Mouse (Mus musculus) forebrain, embryonic 15.5 days (tissue): ENCODE data around the gene Sept1. TPM values are rescaled to one million over a fixed set of nuclear protein-coding genes. Genes with fewer than 3 reads are reported as not detected.
A peak's percentile ranks its signal among the peaks of the same experiment; 100 is the strongest.

Source experiments
- ATAC-seq: fragments of 200-750 bp; cut with Nextera tagmentation; replicated peaks from 2 replicates; pipeline ENCODE4 v1.8.0; 2017; ENCODE audit warnings: mild to moderate bottlenecking, moderate TSS enrichment, moderate library complexity
- H3K27ac ChIP-seq: fragments of 300-500 bp; sonication (generic); replicated peaks from 2 replicates; pipeline ENCODE4 v1.5.1; 2015; ENCODE audit warnings: mild to moderate bottlenecking, inconsistent platforms
- H3K27me3 ChIP-seq: fragments of 300-500 bp; sonication (generic); 2 replicates; pipeline ENCODE4 v1.6.1; 2015; ENCODE audit warnings: inconsistent platforms
- H3K36me3 ChIP-seq: fragments of 300-500 bp; sonication (generic); 2 replicates; pipeline ENCODE4 v1.6.1; 2015; ENCODE audit warnings: mild to moderate bottlenecking, inconsistent platforms
- H3K4me1 ChIP-seq: fragments of 300-500 bp; sonication (generic); 2 replicates; pipeline ENCODE4 v1.6.1; 2015; ENCODE audit warnings: inconsistent platforms
- H3K4me2 ChIP-seq: fragments of 300-500 bp; sonication (generic); replicated peaks from 2 replicates; pipeline ENCODE4 v1.6.1; 2015; ENCODE audit warnings: mild to moderate bottlenecking, inconsistent platforms
- H3K4me3 ChIP-seq: fragments of 300-500 bp; sonication (generic); 2 replicates; pipeline ENCODE4 v1.5.1; 2015; ENCODE audit warnings: mild to moderate bottlenecking, inconsistent platforms
- H3K9ac ChIP-seq: fragments of 300-500 bp; sonication (generic); replicated peaks from 2 replicates; pipeline ENCODE4 v1.6.1; 2015; ENCODE audit warnings: mild to moderate bottlenecking, inconsistent platforms
- H3K9me3 ChIP-seq: fragments of 300-500 bp; sonication (generic); 2 replicates; pipeline ENCODE4 v1.6.1; 2016; ENCODE audit warnings: inconsistent platforms
- WGBS: fragments of 180-500 bp; shearing (Covaris S2); methylation state at CpG from one replicate; pipeline ENCODE4 v1.1.7; 2015; ENCODE audit warnings: mixed read lengths; 5-methylcytosine and 5-hydroxymethylcytosine counted together
- polyA plus RNA-seq: library from polyadenylated mRNA; unstranded; fragments of >200 nt; fragmentation: Nextera tagmentation; extraction: Ambion mirVana; gene quantifications from 2 replicates; pipeline ENCODE4 v1.2.1, GENCODE M21; 2015

Sept1 gene
- polyA plus RNA-seq, 1 experiment from 2014 or later = 21.8 TPM

DNA sequence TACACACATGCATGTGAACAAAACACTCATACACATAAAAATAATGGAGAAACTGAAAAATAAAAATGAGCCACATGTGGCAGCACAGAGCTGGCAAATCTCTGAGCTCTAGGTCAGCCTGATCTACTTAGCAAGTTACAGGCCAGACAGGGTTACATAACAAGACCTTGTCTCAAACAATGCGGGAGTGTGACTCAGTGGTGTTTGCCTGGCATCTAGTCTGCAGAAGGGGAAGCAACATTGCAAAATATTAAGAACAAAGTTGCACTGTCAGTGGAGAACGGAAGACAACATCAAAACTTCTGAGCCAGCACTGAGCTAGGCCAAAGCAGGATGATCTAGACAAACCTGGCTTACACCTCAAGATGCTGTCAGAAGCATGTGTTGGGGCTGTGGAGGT, 37.3 kb upstream of the Sept1 start:
- Histone ChIP-seq H3K27me3 (no peaks in the 10 kb centered on the region), H3K4me1 (peaks cover 23% of the 10 kb centered on the region), H3K9me3 (no peaks in the 10 kb centered on the region), H3K27ac (no peak overlapping the region), H3K9ac (no peak overlapping the region), H3K4me2 (no peak overlapping the region), H3K4me3 (no peak overlapping the region), H3K36me3 (peaks cover 26% of the 10 kb centered on the region)
- 94% methylated on average over 2 of the region's 2 CpGs for WGBS
- no peak for ATAC-seq

DNA sequence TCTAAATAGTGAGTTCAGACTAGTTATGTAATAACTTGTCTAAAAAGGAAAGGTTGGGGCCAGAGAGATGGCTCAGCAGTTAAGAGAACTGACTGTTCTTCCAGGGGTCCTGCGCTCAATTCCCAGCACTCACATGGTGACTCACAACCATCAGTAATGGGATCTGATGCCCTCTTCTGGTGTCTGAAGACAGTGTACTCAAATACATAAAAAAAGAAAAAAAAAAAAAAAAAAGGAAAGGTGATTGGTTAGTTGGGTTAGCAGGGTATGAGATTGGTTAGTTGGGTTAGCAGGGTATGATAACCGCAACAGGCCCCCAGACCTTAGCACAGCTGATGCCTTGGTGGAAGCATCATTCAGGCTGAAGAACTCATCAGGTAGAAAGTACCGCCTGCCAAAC, 30.6 kb upstream of the Sept1 start:
- Histone ChIP-seq H3K9ac (no peak overlapping the region), H3K4me1 (peaks cover 19% of the 10 kb centered on the region), H3K27ac (no peak overlapping the region), H3K9me3 (no peaks in the 10 kb centered on the region), H3K27me3 (no peaks in the 10 kb centered on the region), H3K4me2 (no peak overlapping the region), H3K4me3 (no peak overlapping the region), H3K36me3 (peaks cover 5% of the 10 kb centered on the region; the same call in 1 of the 2 replicates)
- no peak for ATAC-seq
- 83% methylated on average over 3 of the region's 3 CpGs for WGBS

DNA sequence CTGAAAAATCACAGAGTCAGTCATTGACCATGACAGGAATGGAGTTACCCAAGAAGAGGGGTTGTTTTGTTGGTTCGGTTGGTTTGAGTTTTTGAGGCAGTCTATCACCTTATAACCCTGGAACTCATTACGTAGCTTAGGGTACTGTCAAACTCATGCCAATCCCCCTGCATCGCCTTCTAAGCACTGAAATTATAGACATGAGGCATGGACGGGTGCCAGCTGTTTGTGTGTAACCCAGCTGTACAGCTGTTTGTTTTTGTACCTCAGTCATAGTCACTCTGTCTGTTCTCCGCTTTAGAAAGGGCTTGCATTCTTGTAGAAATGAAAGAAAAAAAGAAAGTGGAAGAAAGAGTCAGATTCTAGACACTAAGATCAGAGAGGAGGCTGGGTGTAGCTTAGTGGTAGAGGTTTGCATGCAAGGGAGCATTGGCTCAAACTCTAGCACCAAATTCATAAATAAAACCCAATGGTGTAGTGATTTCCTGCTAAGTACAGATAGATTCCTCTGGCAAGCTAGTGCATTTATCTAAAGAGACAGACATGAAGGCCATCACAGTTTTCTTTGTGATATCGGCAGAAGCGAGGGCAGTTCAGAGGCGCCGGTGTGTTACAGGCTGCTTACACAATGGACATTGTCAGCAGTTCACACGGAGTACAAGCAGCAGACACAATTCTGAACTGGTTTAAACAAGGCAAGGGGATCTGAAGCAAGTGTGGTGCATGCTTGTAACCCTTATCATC, 29.5 kb upstream of the Sept1 start:
- Histone ChIP-seq H3K36me3 (no peaks in the 10 kb centered on the region), H3K27ac (no peak overlapping the region), H3K9me3 (no peaks in the 10 kb centered on the region), H3K27me3 (no peaks in the 10 kb centered on the region), H3K4me3 (no peak overlapping the region), H3K4me1 (peaks cover 19% of the 10 kb centered on the region), H3K4me2 (no peak overlapping the region), H3K9ac (no peak overlapping the region)
- 82% methylated on average over 10 of the region's 10 CpGs for WGBS
- no peak for ATAC-seq

DNA sequence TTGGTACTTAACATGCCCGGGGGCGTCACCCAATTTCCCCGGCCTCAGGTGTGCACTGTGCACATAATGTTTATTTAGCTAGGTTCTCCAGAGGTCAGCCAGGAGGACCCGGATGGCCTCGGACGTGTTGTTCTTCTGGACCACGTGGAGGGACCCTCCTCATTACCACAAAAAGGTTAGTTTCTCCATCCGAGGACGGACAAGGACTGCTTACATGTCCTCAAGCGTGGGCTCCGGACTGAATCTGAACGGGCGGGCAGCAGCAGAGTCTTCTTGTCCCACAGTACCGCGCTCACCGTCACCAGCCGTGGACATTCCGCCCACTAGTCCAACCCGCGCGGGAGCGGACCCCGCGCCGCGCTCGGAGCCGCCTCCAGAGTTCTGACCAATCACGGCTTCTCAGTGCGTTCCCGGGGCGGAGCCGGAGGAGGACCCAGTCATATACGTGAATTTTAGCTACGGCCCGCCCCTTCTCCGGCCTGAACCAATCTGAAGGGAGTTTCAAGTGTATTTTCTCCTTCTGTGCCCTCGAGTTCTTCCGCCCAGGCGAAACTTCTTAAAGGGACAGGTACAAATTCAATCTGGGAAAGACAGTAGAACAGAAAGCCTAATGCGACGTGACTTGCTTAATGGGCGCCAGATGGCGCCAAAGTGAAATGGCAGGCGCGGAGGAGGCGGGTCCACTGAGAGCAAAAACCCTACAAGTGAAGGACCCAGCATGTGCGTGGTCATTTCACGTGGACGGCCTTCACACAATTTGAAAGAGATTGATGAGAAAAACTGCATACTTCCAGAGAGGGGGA, 27.6 kb upstream of the Sept1 start, which contains the start of gene Dctpp1:
TSS of gene Dctpp1 (minus strand) at position 401 of the 803 bp plus-strand sequence.
- WGBS = under 1% methylated on average over 50 of the region's 50 CpGs
- ATAC-seq = peak; percentile 99
- Histone ChIP-seq H3K4me1 (peaks cover 19% of the 10 kb centered on the region), H3K27ac (peak within 1 kb of the TSS; percentile 39), H3K4me2 (peak within 1 kb of the TSS; percentile 77), H3K36me3 (peaks cover 4% of the 10 kb centered on the region; the same call in 1 of the 2 replicates), H3K27me3 (no peaks in the 10 kb centered on the region), H3K4me3 (peak within 1 kb of the TSS; percentile 70), H3K9ac (peak within 1 kb of the TSS; percentile 64), H3K9me3 (no peaks in the 10 kb centered on the region)

DNA sequence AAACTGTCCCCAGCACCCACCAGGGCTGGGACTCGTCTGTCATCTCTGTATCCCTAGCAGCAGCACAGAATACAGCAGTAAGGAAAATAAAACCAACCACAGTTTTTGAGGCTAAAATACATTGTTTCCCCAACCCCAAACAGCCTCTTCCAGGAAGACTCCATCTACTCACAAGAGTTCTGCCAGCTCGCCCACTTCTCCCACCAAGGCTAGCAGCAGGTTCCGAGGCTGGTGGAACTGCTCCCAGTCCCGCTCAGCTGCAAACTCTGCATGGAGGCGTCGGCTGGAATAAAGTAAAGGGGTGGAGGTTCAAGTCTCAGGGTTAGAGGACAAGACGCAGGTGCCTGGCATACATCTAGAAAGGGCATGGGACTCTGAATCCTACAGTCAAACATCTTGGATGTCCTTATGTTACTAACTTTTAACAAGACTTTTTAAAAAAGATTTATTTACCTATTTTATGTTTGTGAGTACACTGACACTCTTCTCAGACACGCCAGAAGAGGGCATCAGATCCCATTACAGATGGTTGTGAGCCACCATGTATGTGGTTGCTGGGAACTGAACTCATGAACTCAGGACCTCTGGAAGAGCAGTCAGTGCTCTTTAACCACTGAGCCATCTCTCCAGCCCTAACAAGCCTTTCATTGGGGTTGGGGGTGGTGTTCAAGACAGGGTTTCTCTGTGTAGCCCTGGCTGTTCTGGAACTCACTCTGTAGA, 26.4 kb upstream of the Sept1 start:
- peaks cover 27% of the 10 kb centered on the region for H3K4me1 ChIP-seq
- H3K9me3 ChIP-seq = no peaks in the 10 kb centered on the region
- H3K4me2 ChIP-seq = peak overlapping the region; percentile 77
- no peaks in the 10 kb centered on the region for H3K27me3 ChIP-seq
- peaks cover 4% of the 10 kb centered on the region; the same call in 1 of the 2 replicates for H3K36me3 ChIP-seq
- no peak for ATAC-seq
- H3K27ac ChIP-seq = no peak overlapping the region
- 67% methylated on average over 8 of the region's 8 CpGs for WGBS
- peak overlapping the region; percentile 64 for H3K9ac ChIP-seq
- H3K4me3 ChIP-seq = peak overlapping the region; percentile 70

DNA sequence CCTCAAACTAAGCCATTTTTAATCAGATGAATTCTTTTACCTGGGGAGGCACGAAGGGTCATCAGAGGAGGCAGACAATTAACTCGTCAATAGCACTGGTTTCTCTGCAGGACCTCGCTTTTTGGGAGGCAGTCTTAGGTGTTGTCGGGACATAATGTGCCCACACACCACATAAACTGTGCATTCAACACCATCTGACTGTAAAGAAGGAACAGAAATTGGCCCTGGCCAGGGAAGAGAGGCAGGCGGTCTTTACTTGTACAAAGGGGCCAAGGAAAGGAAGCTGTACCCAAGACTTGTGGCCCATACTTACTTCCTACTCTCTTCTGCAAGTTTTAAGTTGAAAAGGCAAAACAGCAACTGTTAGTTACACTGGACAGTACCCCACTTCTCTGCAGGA, 23.6 kb upstream of the Sept1 start:
- no peak for ATAC-seq
- H3K36me3 ChIP-seq = peaks cover 4% of the 10 kb centered on the region; the same call in 1 of the 2 replicates
- no peak overlapping the region for H3K9ac ChIP-seq
- peaks cover 34% of the 10 kb centered on the region for H3K4me1 ChIP-seq
- no peak overlapping the region for H3K4me3 ChIP-seq
- no peak overlapping the region for H3K27ac ChIP-seq
- WGBS = 89% methylated on average over 5 of the region's 5 CpGs
- H3K9me3 ChIP-seq = no peaks in the 10 kb centered on the region
- H3K27me3 ChIP-seq = no peaks in the 10 kb centered on the region
- H3K4me2 ChIP-seq = no peak overlapping the region

DNA sequence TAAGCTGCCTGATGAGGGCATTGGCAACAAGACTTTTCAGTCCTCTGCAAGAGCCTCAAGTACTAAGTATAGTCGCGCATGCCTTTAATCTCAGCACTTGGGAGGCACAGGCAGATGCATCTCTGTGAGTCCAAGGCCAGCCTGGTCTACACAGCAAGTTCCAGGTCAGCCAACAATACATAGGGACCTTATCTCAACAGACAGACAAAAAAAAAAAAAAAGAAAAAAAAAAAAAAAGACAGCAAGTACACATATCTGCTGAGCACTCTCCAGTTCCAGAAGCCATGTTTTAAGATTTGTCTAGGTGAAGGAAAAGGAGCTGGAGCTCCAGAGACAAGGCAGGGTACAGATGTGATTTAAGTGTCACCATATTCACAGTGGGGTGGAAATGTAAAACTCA, 23.0 kb upstream of the Sept1 start:
- no peak for ATAC-seq
- no peaks in the 10 kb centered on the region for H3K27me3 ChIP-seq
- H3K9me3 ChIP-seq = no peaks in the 10 kb centered on the region
- peaks cover 30% of the 10 kb centered on the region for H3K4me1 ChIP-seq
- H3K9ac ChIP-seq = no peak overlapping the region
- no peak overlapping the region for H3K4me3 ChIP-seq
- H3K36me3 ChIP-seq = peaks cover 4% of the 10 kb centered on the region; the same call in 1 of the 2 replicates
- whole genome bisulfite sequencing = 96% methylated on average over 2 of the region's 2 CpGs
- no peak overlapping the region for H3K27ac ChIP-seq
- H3K4me2 ChIP-seq = no peak overlapping the region

DNA sequence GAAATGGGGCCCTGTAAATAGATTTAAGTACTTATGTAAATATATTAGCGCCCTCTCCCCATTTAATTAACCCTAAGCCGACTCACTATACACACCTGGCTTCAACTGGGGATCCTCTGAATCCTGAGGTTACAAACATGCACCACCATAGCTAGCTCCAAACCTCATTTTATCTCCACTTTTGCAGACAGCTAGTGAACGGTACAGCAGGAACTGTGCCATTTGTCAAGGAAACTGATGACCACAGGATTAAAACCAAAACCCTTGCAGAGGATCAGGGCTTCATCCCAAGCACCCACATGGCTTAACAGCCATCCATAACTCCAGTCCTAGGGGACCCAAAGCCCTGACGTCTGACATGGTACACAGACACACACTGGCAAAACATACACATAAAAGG, 22.1 kb upstream of the Sept1 start:
- peak overlapping the region; percentile 91 for H3K27ac ChIP-seq
- H3K4me2 ChIP-seq = peak overlapping the region; percentile 84
- no peak for ATAC-seq
- 38% methylated on average over 4 of the region's 4 CpGs for WGBS
- H3K9me3 ChIP-seq = no peaks in the 10 kb centered on the region
- peak overlapping the region; percentile 60 for H3K4me3 ChIP-seq
- H3K4me1 ChIP-seq = peaks cover 27% of the 10 kb centered on the region
- peak overlapping the region; percentile 71 for H3K9ac ChIP-seq
- no peaks in the 10 kb centered on the region for H3K27me3 ChIP-seq
- peaks cover 4% of the 10 kb centered on the region; the same call in 1 of the 2 replicates for H3K36me3 ChIP-seq

DNA sequence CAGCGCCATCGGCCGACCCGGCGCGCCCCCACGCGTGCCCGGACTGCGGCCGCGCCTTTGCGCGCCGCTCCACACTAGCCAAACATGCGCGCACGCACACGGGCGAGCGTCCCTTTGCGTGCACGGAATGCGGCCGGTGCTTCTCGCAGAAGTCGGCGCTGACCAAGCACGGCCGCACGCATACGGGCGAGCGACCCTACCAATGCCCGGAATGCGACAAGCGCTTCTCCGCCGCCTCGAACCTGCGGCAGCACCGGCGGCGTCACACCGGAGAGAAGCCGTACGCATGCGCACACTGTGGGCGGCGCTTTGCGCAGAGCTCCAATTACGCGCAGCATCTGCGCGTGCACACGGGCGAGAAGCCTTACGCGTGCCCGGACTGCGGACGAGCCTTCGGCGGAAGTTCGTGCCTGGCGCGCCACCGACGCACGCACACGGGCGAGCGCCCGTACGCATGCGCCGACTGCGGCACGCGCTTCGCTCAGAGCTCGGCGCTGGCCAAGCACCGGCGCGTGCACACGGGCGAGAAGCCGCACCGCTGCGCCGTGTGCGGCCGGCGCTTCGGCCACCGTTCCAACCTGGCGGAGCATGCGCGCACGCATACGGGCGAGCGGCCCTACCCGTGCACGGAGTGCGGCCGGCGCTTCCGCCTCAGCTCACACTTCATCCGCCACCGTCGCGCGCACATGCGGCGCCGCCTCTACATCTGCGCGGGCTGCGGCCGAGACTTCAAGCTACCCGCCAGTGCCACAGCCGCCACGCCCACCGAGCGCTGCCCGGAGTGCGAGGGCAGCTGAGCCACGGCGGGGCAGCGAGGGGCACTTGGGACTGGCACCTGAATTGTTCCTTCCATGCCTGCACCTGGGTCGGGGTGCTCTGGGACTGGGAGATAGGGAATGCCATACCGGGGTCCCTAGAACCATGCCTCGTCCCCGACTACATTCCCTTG, 21.2 kb upstream of the Sept1 start:
- ATAC-seq = peak; percentile 94

DNA sequence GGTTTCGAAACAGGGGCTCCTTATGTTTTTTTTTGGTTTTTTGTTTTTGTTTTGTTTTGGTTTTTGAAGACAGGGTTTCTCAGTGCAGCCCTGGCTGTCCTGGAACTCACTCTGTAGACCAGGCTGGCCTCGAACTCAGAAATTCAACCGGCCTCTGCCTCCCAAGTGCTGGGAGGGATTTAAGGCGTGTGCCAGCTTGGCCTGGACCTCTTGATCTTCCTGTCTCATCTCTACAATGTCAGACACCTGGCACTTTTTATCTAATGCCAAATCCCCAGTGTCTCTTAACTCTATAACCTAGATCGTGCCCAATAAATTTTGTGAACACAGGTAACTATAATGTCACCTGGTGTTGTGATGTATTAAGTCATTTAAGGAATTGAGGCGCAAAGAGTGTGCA, 20.4 kb upstream of the Sept1 start:
- H3K4me1 ChIP-seq = peaks cover 15% of the 10 kb centered on the region
- 80% methylated on average over 6 of the region's 6 CpGs for WGBS

More for the DNA sequence above, 21.2 kb upstream of the Sept1 start:
- WGBS = under 1% methylated on average over 135 of the region's 136 CpGs
- no peaks in the 10 kb centered on the region for H3K27me3 ChIP-seq
- H3K4me1 ChIP-seq = peaks cover 18% of the 10 kb centered on the region
- H3K9me3 ChIP-seq = no peaks in the 10 kb centered on the region
- peak overlapping the region; percentile 91 for H3K27ac ChIP-seq
- peak overlapping the region; percentile 84 for H3K4me2 ChIP-seq
- peaks cover 8% of the 10 kb centered on the region for H3K36me3 ChIP-seq
- H3K9ac ChIP-seq = peak overlapping the region; percentile 71
- peak overlapping the region; percentile 60 for H3K4me3 ChIP-seq

DNA sequence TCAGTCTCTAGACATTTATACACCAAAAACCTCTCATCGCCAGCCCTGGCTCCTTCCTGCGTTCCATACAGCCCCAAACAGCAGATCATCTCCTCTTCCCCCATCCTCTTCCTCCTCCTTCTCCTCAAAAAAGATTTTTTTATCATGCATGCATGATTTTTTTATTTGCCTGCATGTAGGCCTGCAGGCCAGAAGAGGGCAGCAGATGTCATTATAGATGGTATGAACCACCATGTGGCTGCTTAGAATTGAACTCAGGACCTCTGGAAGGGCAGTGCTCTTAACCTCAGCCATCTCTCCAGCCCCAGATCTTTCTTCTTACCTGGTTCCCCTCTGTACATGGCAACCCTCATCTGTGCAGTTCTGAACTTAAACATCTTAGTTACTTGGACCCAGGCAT, 19.5 kb upstream of the Sept1 start:
- Histone ChIP-seq H3K9ac (no peak overlapping the region), H3K4me3 (no peak overlapping the region), H3K27ac (no peak overlapping the region), H3K27me3 (no peaks in the 10 kb centered on the region), H3K4me2 (no peak overlapping the region), H3K9me3 (no peaks in the 10 kb centered on the region), H3K36me3 (peaks cover 8% of the 10 kb centered on the region), H3K4me1 (peaks cover 15% of the 10 kb centered on the region)
- ATAC-seq = no peak
- 86% methylated on average over 2 of the region's 2 CpGs for WGBS

More for the DNA sequence above, 20.4 kb upstream of the Sept1 start:
- no peak for ATAC-seq
- H3K27me3 ChIP-seq = no peaks in the 10 kb centered on the region
- no peaks in the 10 kb centered on the region for H3K9me3 ChIP-seq
- H3K36me3 ChIP-seq = peaks cover 8% of the 10 kb centered on the region
- H3K9ac ChIP-seq = peak overlapping the region; percentile 68
- H3K27ac ChIP-seq = peak overlapping the region; percentile 91
- peak overlapping the region; percentile 60 for H3K4me3 ChIP-seq
- H3K4me2 ChIP-seq = peak overlapping the region; percentile 84
